Mouse (Mus musculus) lung, postnatal 0 days (tissue): ENCODE results near the gene Gzmf. TPM values are rescaled to one million over a fixed set of nuclear protein-coding genes. Genes with fewer than 3 reads are reported as not detected.
"Not testable (repeated sequence)": the region's sequence is repeated elsewhere in the genome, so short reads cannot be mapped to it uniquely, and the experiment has no call there.

Source experiments
- ATAC-seq: fragments of 200-750 bp; cut with Nextera tagmentation; 2 replicates; pipeline ENCODE4 v1.8.0; 2017; ENCODE audit warnings: moderate library complexity
- DNase-seq: peaks from one replicate; pipeline ENCODE4 v3.0.0-alpha.2; 2016; ENCODE audit warnings: low spot score
- H3K27ac ChIP-seq: fragments of 300-500 bp; sonication (generic); 2 replicates; pipeline ENCODE4 v1.5.1; 2014; ENCODE audit warnings: antibody characterized with exemption, mild to moderate bottlenecking, low read length, mixed read lengths
- H3K27me3 ChIP-seq: fragments of 300-500 bp; sonication (generic); replicated peaks from 2 replicates; pipeline ENCODE4 v1.6.1; 2014; ENCODE audit warnings: low read length, mixed read lengths; ENCODE audit not compliant: insufficient read depth
- H3K36me3 ChIP-seq: fragments of 300-500 bp; sonication (generic); 2 replicates; pipeline ENCODE4 v1.6.1; 2014; ENCODE audit warnings: low read length, mixed read lengths; ENCODE audit not compliant: insufficient read depth
- H3K4me1 ChIP-seq: fragments of 300-500 bp; sonication (generic); 2 replicates; pipeline ENCODE4 v1.6.1; 2014; ENCODE audit warnings: antibody characterized with exemption, low read depth, low read length, mixed read lengths; ENCODE audit not compliant: insufficient read depth
- H3K4me2 ChIP-seq: fragments of 300-500 bp; sonication (generic); replicated peaks from 2 replicates; pipeline ENCODE4 v1.6.1; 2014; ENCODE audit warnings: low read depth, mild to moderate bottlenecking, low read length, moderate library complexity, mixed read lengths
- H3K4me3 ChIP-seq: fragments of 300-500 bp; sonication (generic); 2 replicates; pipeline ENCODE4 v1.5.1; 2014; ENCODE audit warnings: low read depth, low read length
- H3K9ac ChIP-seq: fragments of 300-500 bp; sonication (generic); replicated peaks from 2 replicates; pipeline ENCODE4 v1.6.1; 2014; ENCODE audit warnings: low read depth, mild to moderate bottlenecking
- H3K9me3 ChIP-seq: fragments of 300-500 bp; sonication (generic); 2 replicates; pipeline ENCODE4 v1.6.1; 2016; ENCODE audit warnings: low read length, mixed read lengths
- CTCF ChIP-seq: IDR thresholded peaks from 2 replicates; pipeline ENCODE4 v1.5.1; 2016; ENCODE audit warnings: antibody characterized with exemption, mild to moderate bottlenecking
- EP300 ChIP-seq: IDR thresholded peaks from 2 replicates; pipeline ENCODE4 v1.6.1; 2016; ENCODE audit warnings: antibody characterized with exemption, mild to moderate bottlenecking, control low read depth
- WGBS: fragments of 180-500 bp; shearing (Covaris S2); extraction: QIAGEN DNeasy Blood & Tissue Kit; methylation state at CpG from one replicate; pipeline ENCODE4 v1.1.7; 2014; 5-methylcytosine and 5-hydroxymethylcytosine counted together
- polyA plus RNA-seq: library from polyadenylated mRNA; unstranded; fragments of >200 nt; fragmentation: Nextera tagmentation; extraction: Ambion mirVana; gene quantifications from 2 replicates; pipeline ENCODE4 v1.2.1, GENCODE M21; 2015

Gene Gzmf
- polyA plus RNA-seq, 1 experiment from 2014 or later = not detected

- Histone ChIP-seq H3K36me3 (no peaks in the 10 kb centered on the region), H3K4me1 (no peaks in the 10 kb centered on the region), H3K9me3 (no peaks in the 10 kb centered on the region), H3K4me3 (no peak overlapping the region), H3K9ac (no peak overlapping the region), H3K4me2 (no peak overlapping the region), H3K27me3 (no peaks in the 10 kb centered on the region), H3K27ac (no peak overlapping the region)
- WGBS = 53% methylated on average over 5 of the region's 5 CpGs
- ATAC-seq = no peak
- DNase-seq = no peak
- no peak for TF ChIP-seq CTCF
- no peak for TF ChIP-seq EP300
These were observed 24.7 kb downstream of the Gzmf start for GRCm38 (mm10) chr14:56186521-56186920.

DNA sequence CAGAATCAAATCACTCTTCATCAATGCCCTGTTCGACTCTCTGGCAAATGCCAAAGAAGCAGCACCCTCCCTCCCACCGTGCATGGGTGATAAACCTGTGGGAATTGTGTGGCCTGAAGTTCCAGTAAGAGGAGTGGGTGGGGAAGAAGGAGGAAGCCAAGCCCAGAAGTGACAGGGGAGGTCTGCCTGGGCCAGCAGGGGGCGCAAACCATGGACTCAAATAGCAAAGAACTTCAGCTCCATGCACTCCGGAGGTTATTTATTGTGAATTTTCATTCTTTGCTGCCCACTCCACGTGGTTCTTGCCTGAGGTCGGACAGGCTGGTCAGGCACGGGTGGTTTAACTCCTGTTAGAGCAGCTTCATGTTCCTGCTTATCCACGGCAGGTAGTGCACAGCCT is 33.6 kb downstream of the Gzmf start:
- not testable (repeated sequence) for ATAC-seq, H3K9me3 ChIP-seq, H3K9ac ChIP-seq, H3K4me3 ChIP-seq, H3K4me1 ChIP-seq, H3K4me2 ChIP-seq, H3K27me3 ChIP-seq, H3K27ac ChIP-seq, H3K36me3 ChIP-seq
- WGBS = 15% methylated on average over 8 of the region's 8 CpGs
- peak; percentile 42 for DNase-seq
- peak; percentile 71 for TF ChIP-seq CTCF

- Histone ChIP-seq H3K9ac (no peak within 1 kb of the TSS), H3K36me3 (no peaks in the 10 kb centered on the region), H3K4me1 (no peaks in the 10 kb centered on the region), H3K4me3 (no peak within 1 kb of the TSS), H3K27me3 (no peaks in the 10 kb centered on the region), H3K9me3 (no peaks in the 10 kb centered on the region), H3K4me2 (no peak within 1 kb of the TSS), H3K27ac (no peak within 1 kb of the TSS)
- TF ChIP-seq EP300 (no peak), CTCF (no peak)
- 84% methylated on average over 5 of the region's 5 CpGs for WGBS
- DNase-seq (no peak), ATAC-seq (no peak)
These were observed 36.7 kb downstream of the Gzmf start, which contains the start of gene Gzmn for GRCm38 (mm10) chr14:56174499-56174898. Gzmn (minus strand) TSS chr14:56174599.

DNA sequence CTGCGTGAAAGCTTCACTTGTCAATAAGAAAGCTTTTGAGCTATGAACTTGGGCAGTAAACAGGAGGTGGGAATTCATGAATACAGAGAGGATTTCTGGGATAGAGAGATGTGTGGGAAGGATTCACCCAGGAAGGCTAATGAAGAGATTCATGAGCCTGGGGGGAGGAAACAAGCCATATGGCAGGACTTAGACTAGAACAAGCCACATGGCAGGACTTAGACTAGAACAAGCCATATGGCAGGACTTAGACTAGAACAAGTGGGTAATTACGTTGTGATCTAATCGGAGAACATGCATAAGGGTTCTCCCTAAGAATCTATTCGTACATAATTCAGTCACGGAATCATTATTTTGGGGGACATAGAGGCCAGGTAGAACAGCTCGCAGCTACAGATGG is 37.8 kb downstream of the Gzmf start:
- Histone ChIP-seq H3K9me3 (no peaks in the 10 kb centered on the region), H3K4me2 (no peak overlapping the region), H3K27ac (no peak overlapping the region), H3K4me3 (no peak overlapping the region), H3K36me3 (no peaks in the 10 kb centered on the region), H3K4me1 (no peaks in the 10 kb centered on the region), H3K27me3 (no peaks in the 10 kb centered on the region), H3K9ac (no peak overlapping the region)
- TF ChIP-seq CTCF (no peak), EP300 (no peak)
- ATAC-seq (no peak), DNase-seq (no peak)
- WGBS = 96% methylated on average over 6 of the region's 6 CpGs

- TF ChIP-seq CTCF (no peak), EP300 (no peak)
- no peaks in the 10 kb centered on the region for H3K27me3 ChIP-seq
- no peak for ATAC-seq
- H3K4me1 ChIP-seq = no peaks in the 10 kb centered on the region
- DNase-seq = no peak
- H3K9me3 ChIP-seq = no peaks in the 10 kb centered on the region
- no peak overlapping the region for H3K4me3 ChIP-seq
- no peak overlapping the region for H3K27ac ChIP-seq
- H3K36me3 ChIP-seq = no peaks in the 10 kb centered on the region
- whole genome bisulfite sequencing = 83% methylated on average over 5 of the region's 5 CpGs
- H3K4me2 ChIP-seq = no peak overlapping the region
- H3K9ac ChIP-seq = no peak overlapping the region
These were observed 38.5 kb downstream of the Gzmf start for GRCm38 (mm10) chr14:56172744-56173143.

- TF ChIP-seq CTCF (no peak), EP300 (no peak)
- ATAC-seq (no peak), DNase-seq (no peak)
- no peak overlapping the region for H3K27ac ChIP-seq
- H3K4me1 ChIP-seq = no peaks in the 10 kb centered on the region
- no peak overlapping the region for H3K4me3 ChIP-seq
- H3K27me3 ChIP-seq = no peaks in the 10 kb centered on the region
- H3K9ac ChIP-seq = no peak overlapping the region
- no peaks in the 10 kb centered on the region for H3K9me3 ChIP-seq
- no peaks in the 10 kb centered on the region for H3K36me3 ChIP-seq
- WGBS = 69% methylated on average over 6 of the region's 6 CpGs
- no peak overlapping the region for H3K4me2 ChIP-seq
These were observed 43.2 kb downstream of the Gzmf start for GRCm38 (mm10) chr14:56168009-56168408.

GRCm38 (mm10) chr14:56162109-56162508 is 49.1 kb downstream of the Gzmf start:
- Histone ChIP-seq H3K9ac (no peak overlapping the region), H3K4me1 (no peaks in the 10 kb centered on the region), H3K9me3 (no peaks in the 10 kb centered on the region), H3K27ac (no peak overlapping the region), H3K36me3 (no peaks in the 10 kb centered on the region), H3K27me3 (no peaks in the 10 kb centered on the region), H3K4me3 (no peak overlapping the region), H3K4me2 (no peak overlapping the region)
- TF ChIP-seq EP300 (no peak), CTCF (no peak)
- 87% methylated on average over 2 of the region's 2 CpGs for WGBS
- no peak for ATAC-seq
- no peak for DNase-seq

DNA sequence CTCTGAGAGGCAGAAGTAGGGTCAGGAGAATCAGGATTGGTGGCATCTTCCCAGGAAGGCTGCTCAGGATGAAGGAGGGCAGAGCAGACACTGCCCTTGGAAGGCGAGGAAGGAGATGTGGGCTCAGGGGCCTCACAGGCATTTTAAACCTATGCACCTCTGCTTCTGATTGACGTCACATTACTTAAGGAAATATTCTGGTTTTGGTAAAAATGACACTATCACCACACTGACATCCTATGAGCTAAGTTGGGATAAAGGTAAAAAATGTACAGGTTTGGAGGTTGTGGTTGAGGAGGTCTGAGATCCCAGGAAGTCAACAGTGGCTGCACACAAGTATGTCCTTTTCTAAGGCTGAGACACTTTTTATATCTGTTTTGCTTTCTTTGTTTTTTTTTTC is 51.7 kb downstream of the Gzmf start, which contains the start of gene Gzmg:
Gene Gzmg (minus strand): TSS at position 101 of the 400 bp plus-strand sequence.
- ATAC-seq, H3K27me3 ChIP-seq, H3K27ac ChIP-seq, DNase-seq, H3K4me2 ChIP-seq, H3K36me3 ChIP-seq, H3K9me3 ChIP-seq, H3K4me3 ChIP-seq, H3K9ac ChIP-seq, H3K4me1 ChIP-seq: not testable (repeated sequence)
- 77% methylated on average over 2 of the region's 2 CpGs for WGBS
